Mouse (Mus musculus): ENCODE measurements around the gene Ppp2r5e. TPM values are rescaled to one million over a fixed set of nuclear protein-coding genes. Genes with fewer than 3 reads are reported as not detected.
"Not testable (repeated sequence)": the region's sequence is repeated elsewhere in the genome, so short reads cannot be mapped to it uniquely, and the experiment has no call there.

The Ppp2r5e gene
- total RNA-seq, 2 experiments from 2014 or later: 28.3 to 61.2 TPM

- ATAC-seq (replicated peaks; ENCODE audit: low FRiP score, poor library complexity, severe bottlenecking): no peak
These were observed 135.5 kb downstream of the Ppp2r5e start for GRCm38 (mm10) chr12:75460561-75460960.

GRCm38 (mm10) chr12:75459656-75460055, 136.4 kb downstream of the Ppp2r5e start:
- ATAC-seq (replicated peaks; ENCODE audit: low FRiP score, poor library complexity, severe bottlenecking): no peak

- ATAC-seq (replicated peaks; ENCODE audit: low FRiP score, poor library complexity, severe bottlenecking): no peak
These were observed 142.6 kb downstream of the Ppp2r5e start for GRCm38 (mm10) chr12:75453441-75453840.

- ATAC-seq (replicated peaks; ENCODE audit: low FRiP score, poor library complexity, severe bottlenecking): no peak
These were observed 143.0 kb downstream of the Ppp2r5e start for GRCm38 (mm10) chr12:75453027-75453426.

- ATAC-seq (replicated peaks; ENCODE audit: low FRiP score, poor library complexity, severe bottlenecking): no peak
These were observed 145.5 kb downstream of the Ppp2r5e start for GRCm38 (mm10) chr12:75450592-75450991.

GRCm38 (mm10) chr12:75450011-75450410, 146.0 kb downstream of the Ppp2r5e start:
- ATAC-seq (replicated peaks; ENCODE audit: low FRiP score, poor library complexity, severe bottlenecking): no peak

GRCm38 (mm10) chr12:75449475-75449966, 146.5 kb downstream of the Ppp2r5e start:
- ATAC-seq (replicated peaks; ENCODE audit: low FRiP score, poor library complexity, severe bottlenecking): no peak

- no peak for ATAC-seq (replicated peaks; ENCODE audit: low FRiP score, poor library complexity, severe bottlenecking)
These were observed 147.1 kb downstream of the Ppp2r5e start for GRCm38 (mm10) chr12:75448921-75449320.

- no peak for ATAC-seq (replicated peaks; ENCODE audit: low FRiP score, poor library complexity, severe bottlenecking)
These were observed 149.8 kb downstream of the Ppp2r5e start for GRCm38 (mm10) chr12:75446245-75446644.

- not testable (repeated sequence) for ATAC-seq (replicated peaks; ENCODE audit: low FRiP score, poor library complexity, severe bottlenecking)
These were observed 163.6 kb downstream of the Ppp2r5e start for GRCm38 (mm10) chr12:75432400-75432799.

- ATAC-seq (replicated peaks; ENCODE audit: low FRiP score, poor library complexity, severe bottlenecking): no peak
These were observed 166.2 kb downstream of the Ppp2r5e start for GRCm38 (mm10) chr12:75429685-75430396.

GRCm38 (mm10) chr12:75428719-75429118, 167.3 kb downstream of the Ppp2r5e start:
- ATAC-seq (replicated peaks; ENCODE audit: low FRiP score, poor library complexity, severe bottlenecking): no peak

GRCm38 (mm10) chr12:75425882-75426281, 170.2 kb downstream of the Ppp2r5e start:
- ATAC-seq (replicated peaks; ENCODE audit: low FRiP score, poor library complexity, severe bottlenecking): no peak

- no peak for ATAC-seq (replicated peaks; ENCODE audit: low FRiP score, poor library complexity, severe bottlenecking)
These were observed 171.2 kb downstream of the Ppp2r5e start for GRCm38 (mm10) chr12:75424817-75425216.

GRCm38 (mm10) chr12:75424359-75424758, 171.7 kb downstream of the Ppp2r5e start:
- no peak for ATAC-seq (replicated peaks; ENCODE audit: low FRiP score, poor library complexity, severe bottlenecking)

GRCm38 (mm10) chr12:75416681-75417080, 179.4 kb downstream of the Ppp2r5e start, which contains the start of gene Gphb5:
Gene Gphb5, minus strand, starts transcription at chr12:75416781.
- no peak for ATAC-seq (replicated peaks; ENCODE audit: low FRiP score, poor library complexity, severe bottlenecking)

- no peak for ATAC-seq (replicated peaks; ENCODE audit: low FRiP score, poor library complexity, severe bottlenecking)
These were observed 181.1 kb downstream of the Ppp2r5e start for GRCm38 (mm10) chr12:75414991-75415390.

- no peak for ATAC-seq (replicated peaks; ENCODE audit: low FRiP score, poor library complexity, severe bottlenecking)
These were observed 183.1 kb downstream of the Ppp2r5e start for GRCm38 (mm10) chr12:75412964-75413363.
